Mouse (Mus musculus): ENCODE data around the gene Hivep3.

DNA sequence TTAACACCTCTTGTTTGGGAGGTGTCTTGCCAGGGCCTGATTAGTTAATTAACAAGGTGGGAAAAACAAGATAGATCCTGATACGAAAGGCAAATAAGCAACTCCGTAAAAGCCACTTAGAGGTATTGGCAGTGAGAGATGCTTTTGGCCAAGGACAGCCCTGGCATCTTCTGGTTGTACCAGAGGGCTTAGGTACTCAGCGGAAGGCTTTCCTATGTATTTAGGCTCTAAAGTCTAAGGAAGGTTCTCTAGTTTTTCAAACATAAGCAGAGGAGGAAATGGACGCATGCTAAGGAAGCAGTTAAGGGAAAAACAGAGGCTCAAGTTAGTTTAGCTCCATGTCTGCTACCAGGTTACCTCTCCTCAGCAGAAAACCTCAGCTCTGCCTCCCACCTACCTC, 768 bp downstream of the Hivep3 start:
- TF ChIP-seq CTCF (conservative IDR thresholded peaks at IDR 0.05 in 1 of 2, IDR thresholded peaks at IDR 0.05 in 1 of 2; ENCODE audit: low read depth in 2 of 2, low read length in 2 of 2) (no peak), RCOR1 (conservative IDR thresholded peaks at IDR 0.05; ENCODE audit: low read depth, low read length) (no peak), POLR2A (IDR thresholded peaks at IDR 0.05; ENCODE audit: low read depth, low read length) (no peak), TCF12 (IDR thresholded peaks at IDR 0.05; ENCODE audit: low read depth, low read length) (no peak), USF1 (IDR thresholded peaks at IDR 0.05; ENCODE audit: low read depth, low read length) (no peak), GABPA (IDR thresholded peaks at IDR 0.05; ENCODE audit: insufficient replicate concordance, low read depth, low read length) (no peak), RAD21 (IDR thresholded peaks at IDR 0.05; ENCODE audit: low read depth, low read length) (no peak), JUND (conservative IDR thresholded peaks at IDR 0.05; ENCODE audit: low read depth, low read length) (no peak), BHLHE40 (IDR thresholded peaks at IDR 0.05; ENCODE audit: low read depth, low read length) (no peak), MYC (IDR thresholded peaks at IDR 0.05; ENCODE audit: low read depth, low read length) (no peak)
